Mouse (Mus musculus): ENCODE measurements around the gene Gm4064.
"Not testable (repeated sequence)": the region's sequence is repeated elsewhere in the genome, so short reads cannot be mapped to it uniquely, and the experiment has no call there.

The Gm4064 gene

DNA sequence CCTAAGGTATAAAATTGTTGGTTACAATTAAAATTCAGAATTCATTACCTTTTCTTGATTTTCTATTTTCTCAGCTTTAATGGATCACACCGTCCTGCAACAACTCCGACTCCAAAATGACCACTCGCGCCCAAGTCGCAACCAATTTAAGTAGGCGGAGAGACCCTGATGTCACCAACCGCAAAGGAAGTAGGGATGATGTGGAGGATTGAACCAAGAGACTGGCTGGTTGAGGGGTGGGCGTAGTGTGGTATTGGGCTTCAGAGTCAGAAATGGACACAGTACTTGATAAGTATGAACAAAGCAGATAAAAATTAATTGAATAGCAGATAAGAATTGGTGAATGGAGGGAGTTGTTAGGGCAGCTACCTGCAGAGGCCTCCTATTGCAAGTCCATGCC, at the start of gene Gm4064:
TSS of gene Gm4064 (minus strand) at position 101 of the 400 bp plus-strand sequence.
- DNase-seq (ENCODE audit: low read depth in 2 of 2, low spot score in 2 of 2), result not testable (repeated sequence)

DNA sequence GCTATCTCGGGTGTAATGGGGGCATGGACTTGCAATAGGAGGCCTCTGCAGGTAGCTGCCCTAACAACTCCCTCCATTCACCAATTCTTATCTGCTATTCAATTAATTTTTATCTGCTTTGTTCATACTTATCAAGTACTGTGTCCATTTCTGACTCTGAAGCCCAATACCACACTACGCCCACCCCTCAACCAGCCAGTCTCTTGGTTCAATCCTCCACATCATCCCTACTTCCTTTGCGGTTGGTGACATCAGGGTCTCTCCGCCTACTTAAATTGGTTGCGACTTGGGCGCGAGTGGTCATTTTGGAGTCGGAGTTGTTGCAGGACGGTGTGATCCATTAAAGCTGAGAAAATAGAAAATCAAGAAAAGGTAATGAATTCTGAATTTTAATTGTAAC, 34.4 kb upstream of the Gm4064 start, which contains the start of the genes Rbmy and Gm10256:
TSS of gene Rbmy (plus strand) at position 301 of the 400 bp plus-strand sequence.
TSS of gene Gm10256 (plus strand) at position 320 of the 400 bp plus-strand sequence.
- DNase-seq (ENCODE audit: low read depth in 2 of 2, low spot score in 2 of 2), result not testable (repeated sequence)
